In genomic region chr8:22411282-22411702, GRCm38 (mm10) we compare ENCODE assay signal across 7 mouse cellular contexts. TPM values are rescaled to one million over a fixed set of nuclear protein-coding genes. Genes with fewer than 3 reads are reported as not detected.
A peak's percentile ranks its signal among the peaks of the same experiment; 100 is the strongest.
DNase-seq lines count a peak whose midpoint lies in the region; ATAC-seq and TF ChIP-seq lines count a peak whose summit lies in the region.

Gene Mrps31 (plus strand): TSS chr8:22411361.

- no peaks in the 10 kb centered on the region for H3K27me3 ChIP-seq in embryonic facial prominence, embryonic 12.5 days
- H3K27me3 ChIP-seq in kidney, adult 2 months (replicated peaks; ENCODE audit: control insufficient read depth, insufficient read depth, low read length), result no peaks in the 10 kb centered on the region
- H3K27me3 ChIP-seq in limb, embryonic 12.5 days, result no peaks in the 10 kb centered on the region
- H3K27me3 ChIP-seq in midbrain, embryonic 15.5 days (replicated peaks), result no peaks in the 10 kb centered on the region
- H3K27me3 ChIP-seq in spleen, adult 2 months (ENCODE audit: control insufficient read depth, insufficient read depth, low read length), result no peaks in the 10 kb centered on the region

- peak within 1 kb of the TSS; percentile 90 for H3K9ac ChIP-seq in embryonic facial prominence, embryonic 12.5 days
- H3K9ac ChIP-seq in limb, embryonic 12.5 days (replicated peaks), result peak within 1 kb of the TSS; percentile 89
- H3K9ac ChIP-seq in midbrain, embryonic 15.5 days, result peak within 1 kb of the TSS; percentile 77

- H3K9me3 ChIP-seq in embryonic facial prominence, embryonic 12.5 days, result no peaks in the 10 kb centered on the region
- no peaks in the 10 kb centered on the region for H3K9me3 ChIP-seq in limb, embryonic 12.5 days
- no peaks in the 10 kb centered on the region for H3K9me3 ChIP-seq in midbrain, embryonic 15.5 days

- peak; percentile 69 for DNase-seq in adrenal gland, postnatal 25 days
- peak; percentile 90 to 93 for DNase-seq in heart, adult 18-20 months
- DNase-seq in kidney, adult 2 months, result peak; percentile 94
- peak; percentile 60 to 79 for DNase-seq in spleen, adult 2 months (ENCODE audit: low read depth in 1 of 2, low spot score in 2 of 2)

- peak within 1 kb of the TSS; percentile 69 for H3K27ac ChIP-seq in embryonic facial prominence, embryonic 12.5 days
- H3K27ac ChIP-seq in kidney, adult 2 months (ENCODE audit: insufficient read depth, low read depth, low read length), result peak within 1 kb of the TSS; percentile 14; the same call in 1 of the 2 replicates
- H3K27ac ChIP-seq in limb, embryonic 12.5 days, result peak within 1 kb of the TSS; percentile 80
- H3K27ac ChIP-seq in midbrain, embryonic 15.5 days, result peak within 1 kb of the TSS; percentile 78
- H3K27ac ChIP-seq in spleen, adult 2 months (ENCODE audit: insufficient read depth, low read length), result peak within 1 kb of the TSS; percentile 53

- H3K4me1 ChIP-seq in embryonic facial prominence, embryonic 12.5 days, result peaks cover 6% of the 10 kb centered on the region; the same call in 1 of the 2 replicates
- peaks cover 5% of the 10 kb centered on the region; the same call in 1 of the 2 replicates for H3K4me1 ChIP-seq in kidney, adult 2 months (ENCODE audit: control insufficient read depth, insufficient read depth, low read length)
- H3K4me1 ChIP-seq in limb, embryonic 12.5 days (replicated peaks), result peaks cover 7% of the 10 kb centered on the region
- peaks cover 19% of the 10 kb centered on the region for H3K4me1 ChIP-seq in midbrain, embryonic 15.5 days
- peaks cover 3% of the 10 kb centered on the region; the same call in 1 of the 2 replicates for H3K4me1 ChIP-seq in spleen, adult 2 months (ENCODE audit: control insufficient read depth, insufficient read depth, insufficient read length)

- under 1% methylated on average over 25 of the region's 25 CpGs for WGBS in embryonic facial prominence, embryonic 12.5 days
- WGBS in kidney, adult 2 months, result under 1% methylated on average over 25 of the region's 25 CpGs
- WGBS in limb, embryonic 12.5 days, result 1% methylated on average over 25 of the region's 25 CpGs
- WGBS in midbrain, embryonic 15.5 days, result 0% methylated on average over 25 of the region's 25 CpGs
- WGBS in spleen, adult 2 months, result under 1% methylated on average over 25 of the region's 25 CpGs

- peak within 1 kb of the TSS; percentile 91 for H3K4me3 ChIP-seq in embryonic facial prominence, embryonic 12.5 days
- H3K4me3 ChIP-seq in kidney, adult 2 months (ENCODE audit: insufficient read depth, low read depth, low read length), result peak within 1 kb of the TSS; percentile 67
- peak within 1 kb of the TSS; percentile 89 for H3K4me3 ChIP-seq in limb, embryonic 12.5 days (replicated peaks)
- H3K4me3 ChIP-seq in midbrain, embryonic 15.5 days, result peak within 1 kb of the TSS; percentile 80
- peak within 1 kb of the TSS; percentile 78 for H3K4me3 ChIP-seq in spleen, adult 2 months (ENCODE audit: extremely low read depth, insufficient read depth, insufficient read length)

- no peak for TF ChIP-seq CTCF in kidney, adult 2 months (conservative IDR thresholded peaks at IDR 0.05; ENCODE audit: insufficient read depth, insufficient read length, low read depth, low read length)
- TF ChIP-seq CTCF in spleen, adult 2 months (IDR thresholded peaks at IDR 0.05; ENCODE audit: extremely low read depth, insufficient read depth, insufficient read length, insufficient replicate concordance), result no peak

- TF ChIP-seq POLR2A in kidney, adult 2 months (IDR thresholded peaks at IDR 0.05; ENCODE audit: low read depth, low read length), result peak; percentile 28
- TF ChIP-seq POLR2A in spleen, adult 2 months (IDR thresholded peaks at IDR 0.05; ENCODE audit: low read depth, low read length), result peak; percentile 26; the same call in 1 of the 2 replicates

- ATAC-seq in embryonic facial prominence, embryonic 12.5 days (ENCODE audit: insufficient number of reproducible peaks, insufficient read depth, low FRiP score, low TSS enrichment), result peak; percentile 79
- peak; percentile 78 for ATAC-seq in limb, embryonic 12.5 days (ENCODE audit: insufficient number of reproducible peaks, insufficient read depth, low FRiP score, low TSS enrichment, low read depth)
- ATAC-seq in midbrain, embryonic 15.5 days (replicated peaks), result peak; percentile 97

- H3K4me2 ChIP-seq in embryonic facial prominence, embryonic 12.5 days (replicated peaks), result peak within 1 kb of the TSS; percentile 74
- peak within 1 kb of the TSS; percentile 90 for H3K4me2 ChIP-seq in limb, embryonic 12.5 days
- H3K4me2 ChIP-seq in midbrain, embryonic 15.5 days, result peak within 1 kb of the TSS; percentile 70

- H3K36me3 ChIP-seq in embryonic facial prominence, embryonic 12.5 days, result peaks cover 4% of the 10 kb centered on the region; the same call in 1 of the 2 replicates
- H3K36me3 ChIP-seq in kidney, adult 2 months (ENCODE audit: control insufficient read depth, insufficient read depth, low read length), result no peaks in the 10 kb centered on the region
- peaks cover 17% of the 10 kb centered on the region for H3K36me3 ChIP-seq in limb, embryonic 12.5 days
- H3K36me3 ChIP-seq in midbrain, embryonic 15.5 days (replicated peaks), result 0 out of 2 replicates have a peak, but pooled peaks cover 9% of the 10 kb centered on the region
- H3K36me3 ChIP-seq in spleen, adult 2 months (ENCODE audit: control insufficient read depth, insufficient read depth, low read length), result 0 out of 2 replicates have a peak, but pooled peaks cover 2% of the 10 kb centered on the region

RNA-seq across cellular contexts. Expression of gene Mrps31, which starts in this region (rescaled TPM):
- 33.6 and 38.0 TPM in 2 replicates for total RNA-seq in adrenal gland, postnatal 25 days (2021)
- 38.4 and 40.6 TPM in 2 replicates for polyA plus RNA-seq in embryonic facial prominence, embryonic 12.5 days (2016; fragmentation: Nextera tagmentation; extraction: Ambion mirVana)
- total RNA-seq in heart, adult 18-20 months (2021), result 10 to 100 TPM; 58.5 to 60.6 TPM
- 9.2 and 10.5 TPM in 2 replicates for polyA plus RNA-seq in kidney, adult 2 months (2012; rRNA removed)
- 41.3 and 42.6 TPM in 2 replicates for polyA plus RNA-seq in limb, embryonic 12.5 days (2016; fragmentation: Nextera tagmentation; extraction: Ambion mirVana)
- 31.6 TPM in 2 replicates for polyA plus RNA-seq in midbrain, embryonic 15.5 days (2015; fragmentation: Nextera tagmentation; extraction: Ambion mirVana)
- polyA plus RNA-seq in spleen, adult 2 months (2012; rRNA removed), result 1.4 and 1.6 TPM in 2 replicates

Comparison
In these comparisons a context has a peak if more than half of its experiments do, and no peak if none do; other contexts are left out.
1. Peak in every context shown above with its lines: DNase-seq, ATAC-seq, H3K4me3 ChIP-seq and H3K27ac ChIP-seq.
2. H3K27ac ChIP-seq: peak in every context shown above with its lines; median percentile 80 in limb, embryonic 12.5 days; 78 in midbrain, embryonic 15.5 days; 69 in embryonic facial prominence, embryonic 12.5 days; 53 in spleen, adult 2 months; 14 in kidney, adult 2 months.